21 mouse cellular contexts compared by ENCODE assay signal in genomic region chr11:61469317-61469917, GRCm38 (mm10). TPM values are rescaled to one million over a fixed set of nuclear protein-coding genes. Genes with fewer than 3 reads are reported as not detected.
DNase-seq lines count a peak whose midpoint lies in the region; ATAC-seq and TF ChIP-seq lines count a peak whose summit lies in the region.
"Had no signal": no experiment of that assay in that cellular context is flagged by ENCODE, and none has a peak within 500 bp of the region (broad histone marks: within the 10 kb centered on the region; RNA-seq: fewer than 3 reads in every experiment).

No protein-coding gene starts in this region.

- peak; percentile 57 for DNase-seq in cerebellum, adult 9-11 months
- DNase-seq in cerebellum, adult 11-12 months = no peak
- DNase-seq in lung, postnatal 25 days (ENCODE audit: low spot score) = no peak
- no peak for DNase-seq in urinary bladder, postnatal 25 days (ENCODE audit: low spot score)
- DNase-seq: adrenal gland, adult 8-10 months; gastrocnemius, postnatal 25 days; heart, postnatal 10 days; kidney, adult 2 months; kidney, postnatal 14 days; right cerebral cortex, postnatal 4 days; thymus, postnatal 4 days had no signal

- WGBS in lung, embryonic 15.5 days = 47% methylated on average over 7 of the region's 7 CpGs
- WGBS in midbrain, embryonic 16.5 days = 77% methylated on average over 7 of the region's 7 CpGs

- no peak overlapping the region for H3K9ac ChIP-seq in lung, embryonic 15.5 days
- H3K9ac ChIP-seq in midbrain, embryonic 16.5 days (ENCODE audit: low read depth, low read length) = no peak overlapping the region
- H3K9ac ChIP-seq: embryonic facial prominence, embryonic 12.5 days; limb, embryonic 12.5 days; neural tube, embryonic 15.5 days had no signal

- 0 out of 2 replicates have a peak overlapping the region, but pooled peaks have one; percentile 5 for H3K27ac ChIP-seq in lung, embryonic 15.5 days
- H3K27ac ChIP-seq in midbrain, embryonic 16.5 days (ENCODE audit: low read length) = no peak overlapping the region
- H3K27ac ChIP-seq: embryonic facial prominence, embryonic 12.5 days; heart, embryonic 10.5 days; hindbrain, postnatal 0 days; limb, embryonic 12.5 days; midbrain, embryonic 10.5 days; neural tube, embryonic 15.5 days had no signal

- peaks cover 31% of the 10 kb centered on the region for H3K4me1 ChIP-seq in lung, embryonic 15.5 days
- no peaks in the 10 kb centered on the region for H3K4me1 ChIP-seq in midbrain, embryonic 16.5 days (ENCODE audit: control insufficient read depth, insufficient read depth, low read length)
- H3K4me1 ChIP-seq: heart, embryonic 10.5 days; neural tube, embryonic 15.5 days had no signal

- no peak overlapping the region for H3K4me2 ChIP-seq in lung, embryonic 15.5 days
- H3K4me2 ChIP-seq in myocyte (ENCODE audit: low read depth) = no peak overlapping the region
- no peak overlapping the region for H3K4me2 ChIP-seq in midbrain, embryonic 16.5 days (ENCODE audit: low read length)
- H3K4me2 ChIP-seq: embryonic facial prominence, embryonic 12.5 days; limb, embryonic 12.5 days; neural tube, embryonic 15.5 days had no signal

- H3K9me3 ChIP-seq in lung, embryonic 15.5 days = no peaks in the 10 kb centered on the region
- 0 out of 2 replicates have a peak, but pooled peaks cover 3% of the 10 kb centered on the region for H3K9me3 ChIP-seq in midbrain, embryonic 16.5 days (replicated peaks; ENCODE audit: control insufficient read depth, low read length, poor library complexity, severe bottlenecking)
- H3K9me3 ChIP-seq: embryonic facial prominence, embryonic 12.5 days; heart, embryonic 10.5 days; limb, embryonic 12.5 days; midbrain, embryonic 10.5 days; neural tube, embryonic 15.5 days had no signal

- H3K79me2 ChIP-seq in myocyte (ENCODE audit: control insufficient read depth, insufficient read depth) = no peaks in the 10 kb centered on the region

- H3K36me3 ChIP-seq in lung, embryonic 15.5 days = no peaks in the 10 kb centered on the region
- H3K36me3 ChIP-seq in myocyte (ENCODE audit: control insufficient read depth, insufficient read depth) = no peaks in the 10 kb centered on the region
- no peaks in the 10 kb centered on the region for H3K36me3 ChIP-seq in midbrain, embryonic 16.5 days (ENCODE audit: control insufficient read depth, insufficient read depth, low read length)
- H3K36me3 ChIP-seq: embryonic facial prominence, embryonic 12.5 days; heart, embryonic 10.5 days; limb, embryonic 12.5 days; midbrain, embryonic 10.5 days; neural tube, embryonic 15.5 days had no signal

- ATAC-seq in lung, embryonic 15.5 days (ENCODE audit: borderline replicate concordance, extremely low read depth, low FRiP score, low TSS enrichment) = no peak
- peak; percentile 93 for ATAC-seq in granulocyte monocyte progenitor cell, adult 5-6 weeks (replicated peaks; ENCODE audit: poor library complexity, severe bottlenecking)
- no peak for ATAC-seq in midbrain, embryonic 16.5 days

- TF ChIP-seq POLR2A in myocyte (IDR thresholded peaks at IDR 0.05; ENCODE audit: insufficient read length, low read depth) = no peak

- H3ac ChIP-seq in myocyte (ENCODE audit: control insufficient read depth, insufficient read length) = no peak overlapping the region

- no peak overlapping the region for H3K4me3 ChIP-seq in lung, embryonic 15.5 days
- no peak overlapping the region for H3K4me3 ChIP-seq in myocyte
- no peak overlapping the region for H3K4me3 ChIP-seq in midbrain, embryonic 16.5 days (ENCODE audit: low read depth, low read length)
- H3K4me3 ChIP-seq: embryonic facial prominence, embryonic 12.5 days; heart, embryonic 10.5 days; limb, embryonic 12.5 days; midbrain, embryonic 10.5 days; neural tube, embryonic 15.5 days had no signal

- H3K27me3 ChIP-seq in lung, embryonic 15.5 days = no peaks in the 10 kb centered on the region
- H3K27me3 ChIP-seq in myocyte (ENCODE audit: control insufficient read depth, insufficient read depth, insufficient read length) = peaks cover 9% of the 10 kb centered on the region
- no peaks in the 10 kb centered on the region for H3K27me3 ChIP-seq in midbrain, embryonic 16.5 days (ENCODE audit: control insufficient read depth, insufficient read depth, low read depth, low read length)
- H3K27me3 ChIP-seq: embryonic facial prominence, embryonic 12.5 days; limb, embryonic 12.5 days; neural tube, embryonic 15.5 days had no signal

TF ChIP-seq in myocyte, 11 proteins besides CTCF, POLR2A, EP300 and RAD21:
- TF ChIP-seq E2F4 (IDR thresholded peaks at IDR 0.05; ENCODE audit: insufficient read depth) (no peak), CEBPB (IDR thresholded peaks at IDR 0.05; ENCODE audit: insufficient read depth, poor library complexity, severe bottlenecking) (0 out of 2 replicates have a peak, but pooled peaks have one; percentile 33)

RNA-seq across cellular contexts. Expression of gene Rnf112, which starts 15.5 kb away (rescaled TPM):
- polyA plus RNA-seq in lung, embryonic 15.5 days (2015; fragmentation: Nextera tagmentation; extraction: Ambion mirVana) = 0.81 and 0.96 TPM in 2 replicates
- total RNA-seq in granulocyte monocyte progenitor cell, adult 5-6 weeks (2014; fragmentation: Nextera tagmentation) = not detected in 2 replicates
- total RNA-seq in granulocyte monocyte progenitor cell, adult 5-6 weeks (2017) = not detected in 2 replicates
- polyA plus RNA-seq in myocyte (2012; fragmentation: generic; extraction: Trizol) = not detected
- polyA plus RNA-seq in midbrain, embryonic 16.5 days (2015; fragmentation: Nextera tagmentation; extraction: Ambion mirVana) = 39.5 and 43.0 TPM in 2 replicates

RNA-seq across cellular contexts. Expression of gene Mfap4, which starts 15.8 kb away (rescaled TPM):
- polyA plus RNA-seq in lung, embryonic 15.5 days (2015; fragmentation: Nextera tagmentation; extraction: Ambion mirVana) = 1,042 and 1,148 TPM in 2 replicates
- total RNA-seq in granulocyte monocyte progenitor cell, adult 5-6 weeks (2014; fragmentation: Nextera tagmentation) = not detected in 2 replicates
- not detected in 2 replicates for total RNA-seq in granulocyte monocyte progenitor cell, adult 5-6 weeks (2017)
- 1.1 TPM for polyA plus RNA-seq in myocyte (2012; fragmentation: generic; extraction: Trizol)
- 16.2 and 18.0 TPM in 2 replicates for polyA plus RNA-seq in midbrain, embryonic 16.5 days (2015; fragmentation: Nextera tagmentation; extraction: Ambion mirVana)

RNA-seq across cellular contexts. Expression of gene Mapk7, which starts 24.8 kb away (rescaled TPM):
- 61.7 and 66.0 TPM in 2 replicates for polyA plus RNA-seq in lung, embryonic 15.5 days (2015; fragmentation: Nextera tagmentation; extraction: Ambion mirVana)
- total RNA-seq in granulocyte monocyte progenitor cell, adult 5-6 weeks (2014; fragmentation: Nextera tagmentation) = 9.2 and 12.9 TPM in 2 replicates
- total RNA-seq in granulocyte monocyte progenitor cell, adult 5-6 weeks (2017) = 5.9 and 13.1 TPM in 2 replicates
- 16.5 TPM for polyA plus RNA-seq in myocyte (2012; fragmentation: generic; extraction: Trizol)
- polyA plus RNA-seq in midbrain, embryonic 16.5 days (2015; fragmentation: Nextera tagmentation; extraction: Ambion mirVana) = 63.0 and 66.7 TPM in 2 replicates

RNA-seq across cellular contexts. Expression of gene B9d1, which starts 35.5 kb away (rescaled TPM):
- 46.5 and 52.5 TPM in 2 replicates for polyA plus RNA-seq in lung, embryonic 15.5 days (2015; fragmentation: Nextera tagmentation; extraction: Ambion mirVana)
- total RNA-seq in granulocyte monocyte progenitor cell, adult 5-6 weeks (2014; fragmentation: Nextera tagmentation) = 1.6 TPM in 1 of 2 replicates, not detected in the other
- total RNA-seq in granulocyte monocyte progenitor cell, adult 5-6 weeks (2017) = not detected in 2 replicates
- 38.6 TPM for polyA plus RNA-seq in myocyte (2012; fragmentation: generic; extraction: Trizol)
- polyA plus RNA-seq in midbrain, embryonic 16.5 days (2015; fragmentation: Nextera tagmentation; extraction: Ambion mirVana) = 31.5 and 32.8 TPM in 2 replicates

Comparison
In these comparisons a context has a peak if more than half of its experiments do, and no peak if none do; other contexts are left out.
1. RNA of gene Rnf112, which starts 15.5 kb away (polyA plus RNA-seq): 39.5 to 43.0 TPM in midbrain, embryonic 16.5 days; 0.81 to 0.96 TPM in lung, embryonic 15.5 days and not detected in myocyte (single experiment); every median in the first group is over 10 times any median in the second.
2. RNA of gene Mfap4, which starts 15.8 kb away (polyA plus RNA-seq): 1,042 to 1,148 TPM in lung, embryonic 15.5 days; 16.2 to 18.0 TPM in midbrain, embryonic 16.5 days and 1.1 TPM in myocyte (single experiment); every median in the first group is over 10 times any median in the second.